Mouse (Mus musculus) embryonic facial prominence, embryonic 11.5 days (tissue): ENCODE results near the gene Dock8. TPM values are rescaled to one million over a fixed set of nuclear protein-coding genes. Genes with fewer than 3 reads are reported as not detected.

Experiments used
- ATAC-seq: fragments of 200-750 bp; cut with Nextera tagmentation; replicated peaks from 2 replicates; pipeline ENCODE4 v1.8.0; 2017; ENCODE audit warnings: low read depth; ENCODE audit not compliant: insufficient number of reproducible peaks, low FRiP score, low TSS enrichment
- DNase-seq: peaks from one replicate; pipeline ENCODE4 v3.0.0-alpha.2; 2015; ENCODE audit warnings: low spot score
- H3K27ac ChIP-seq: fragments of 300-500 bp; sonication (generic); replicated peaks from 2 replicates; pipeline ENCODE4 v1.5.1; 2014; ENCODE audit warnings: mild to moderate bottlenecking, low read depth, low read length, control low read depth
- H3K27me3 ChIP-seq: fragments of 300-500 bp; sonication (generic); 2 replicates; pipeline ENCODE4 v1.6.1; 2014; ENCODE audit warnings: mild to moderate bottlenecking, low read length, moderate library complexity, mixed read lengths; ENCODE audit not compliant: control insufficient read depth, insufficient read depth
- H3K36me3 ChIP-seq: fragments of 300-500 bp; sonication (generic); replicated peaks from 2 replicates; pipeline ENCODE4 v1.6.1; 2014; ENCODE audit warnings: low read depth, mild to moderate bottlenecking, low read length, moderate library complexity, mixed read lengths; ENCODE audit not compliant: control insufficient read depth, insufficient read depth
- H3K4me1 ChIP-seq: fragments of 300-500 bp; sonication (generic); 2 replicates; pipeline ENCODE4 v1.6.1; 2014; ENCODE audit warnings: low read length, mixed read lengths; ENCODE audit not compliant: control insufficient read depth, insufficient read depth
- H3K4me2 ChIP-seq: fragments of 300-500 bp; sonication (generic); 2 replicates; pipeline ENCODE4 v1.6.1; 2014; ENCODE audit warnings: low read depth, mild to moderate bottlenecking, control low read depth, low read length, moderate library complexity
- H3K4me3 ChIP-seq: fragments of 300-500 bp; sonication (generic); 2 replicates; pipeline ENCODE4 v1.5.1; 2014; ENCODE audit warnings: low read depth, low read length, control low read depth
- H3K9ac ChIP-seq: fragments of 300-500 bp; sonication (generic); replicated peaks from 2 replicates; pipeline ENCODE4 v1.6.1; 2014; ENCODE audit warnings: mild to moderate bottlenecking, control low read depth, low read length
- H3K9me3 ChIP-seq: fragments of 300-500 bp; sonication (generic); replicated peaks from 2 replicates; pipeline ENCODE4 v1.6.1; 2016; ENCODE audit warnings: mild to moderate bottlenecking, low read length, inconsistent platforms, mixed read lengths; ENCODE audit not compliant: control insufficient read depth
- WGBS: fragments of 180-500 bp; shearing (Covaris S2); extraction: QIAGEN DNeasy Blood & Tissue Kit; methylation state at CpG from one replicate; pipeline ENCODE4 v1.1.7; 2014; 5-methylcytosine and 5-hydroxymethylcytosine counted together
- polyA plus RNA-seq: library from polyadenylated mRNA; unstranded; fragments of >200 nt; fragmentation: Nextera tagmentation; extraction: Ambion mirVana; gene quantifications from 2 replicates; pipeline ENCODE4 v1.2.1, GENCODE M21; 2014

Dock8 gene
- polyA plus RNA-seq, 1 experiment from 2014 or later: 2.1 TPM

GRCm38 (mm10) chr19:25037249-25037648, 37.9 kb downstream of the Dock8 start:
- Histone ChIP-seq H3K4me3 (no peak overlapping the region), H3K4me2 (no peak overlapping the region), H3K27me3 (no peaks in the 10 kb centered on the region), H3K4me1 (no peaks in the 10 kb centered on the region; the same call in 1 of the 2 replicates), H3K9ac (no peak overlapping the region), H3K36me3 (no peaks in the 10 kb centered on the region), H3K9me3 (no peaks in the 10 kb centered on the region), H3K27ac (no peak overlapping the region)
- DNase-seq: peak; percentile 11
- ATAC-seq: no peak
- WGBS: 84% methylated on average over 4 of the region's 4 CpGs

DNA sequence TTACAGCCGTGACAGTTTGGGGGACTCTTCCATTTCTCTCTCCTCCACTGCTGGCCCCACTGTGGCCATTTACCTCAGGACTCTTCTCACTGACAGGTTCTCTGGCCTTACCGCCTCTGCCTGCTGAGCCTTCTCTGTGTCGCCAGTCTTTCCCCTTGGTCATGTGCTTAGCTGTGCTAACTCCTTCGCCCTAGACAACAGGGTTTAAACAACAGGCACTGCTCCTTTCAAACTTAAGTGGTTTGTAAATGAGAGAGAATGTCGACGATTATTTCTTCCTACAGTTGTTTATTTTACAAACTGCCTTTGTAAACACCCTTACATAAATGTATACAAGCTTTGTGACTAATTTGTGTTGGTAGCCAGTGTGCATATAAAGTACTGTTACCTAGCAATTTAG, 39.0 kb downstream of the Dock8 start:
- Histone ChIP-seq H3K4me3 (no peak overlapping the region), H3K27me3 (no peaks in the 10 kb centered on the region)
- 49% methylated on average over 6 of the region's 6 CpGs for WGBS

GRCm38 (mm10) chr19:25041209-25041608, 41.9 kb downstream of the Dock8 start:
- H3K36me3 ChIP-seq: no peaks in the 10 kb centered on the region
- ATAC-seq: no peak
- no peak overlapping the region for H3K27ac ChIP-seq
- DNase-seq: no peak
- no peaks in the 10 kb centered on the region; the same call in 1 of the 2 replicates for H3K4me1 ChIP-seq
- H3K4me3 ChIP-seq: no peak overlapping the region
- H3K9ac ChIP-seq: no peak overlapping the region
- whole genome bisulfite sequencing: 51% methylated on average over 6 of the region's 6 CpGs
- no peaks in the 10 kb centered on the region for H3K27me3 ChIP-seq
- no peaks in the 10 kb centered on the region for H3K9me3 ChIP-seq
- no peak overlapping the region for H3K4me2 ChIP-seq

More for the DNA sequence above, 39.0 kb downstream of the Dock8 start:
- Histone ChIP-seq H3K36me3 (no peaks in the 10 kb centered on the region), H3K9me3 (no peaks in the 10 kb centered on the region), H3K27ac (no peak overlapping the region), H3K9ac (no peak overlapping the region), H3K4me2 (no peak overlapping the region), H3K4me1 (no peaks in the 10 kb centered on the region; the same call in 1 of the 2 replicates)
- ATAC-seq (no peak), DNase-seq (no peak)

DNA sequence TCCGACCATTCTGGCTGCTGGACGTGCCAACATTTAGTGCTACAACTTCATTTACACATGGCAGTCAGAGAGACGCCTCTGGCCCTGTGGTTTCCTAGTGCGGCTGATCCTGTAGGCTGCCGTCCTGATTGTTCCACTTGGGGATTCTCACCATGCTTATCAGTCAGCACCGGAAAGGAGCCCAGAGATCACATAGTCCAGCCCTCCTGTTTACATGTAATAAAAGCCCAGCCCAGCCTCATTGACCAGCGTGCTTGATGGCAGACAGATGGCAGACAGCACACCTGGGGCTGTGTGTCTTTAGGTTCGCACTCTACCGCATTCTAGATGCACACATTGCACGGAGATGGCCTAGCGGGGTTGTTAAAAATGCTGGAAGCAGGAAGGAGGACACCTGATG, 43.6 kb downstream of the Dock8 start:
- DNase-seq: no peak
- H3K4me2 ChIP-seq: no peak overlapping the region
- no peaks in the 10 kb centered on the region for H3K36me3 ChIP-seq
- no peaks in the 10 kb centered on the region for H3K27me3 ChIP-seq
- no peak for ATAC-seq
- no peaks in the 10 kb centered on the region; the same call in 1 of the 2 replicates for H3K4me1 ChIP-seq
- WGBS: 86% methylated on average over 11 of the region's 11 CpGs
- H3K9me3 ChIP-seq: no peaks in the 10 kb centered on the region
- H3K4me3 ChIP-seq: no peak overlapping the region
- H3K27ac ChIP-seq: no peak overlapping the region
- no peak overlapping the region for H3K9ac ChIP-seq

DNA sequence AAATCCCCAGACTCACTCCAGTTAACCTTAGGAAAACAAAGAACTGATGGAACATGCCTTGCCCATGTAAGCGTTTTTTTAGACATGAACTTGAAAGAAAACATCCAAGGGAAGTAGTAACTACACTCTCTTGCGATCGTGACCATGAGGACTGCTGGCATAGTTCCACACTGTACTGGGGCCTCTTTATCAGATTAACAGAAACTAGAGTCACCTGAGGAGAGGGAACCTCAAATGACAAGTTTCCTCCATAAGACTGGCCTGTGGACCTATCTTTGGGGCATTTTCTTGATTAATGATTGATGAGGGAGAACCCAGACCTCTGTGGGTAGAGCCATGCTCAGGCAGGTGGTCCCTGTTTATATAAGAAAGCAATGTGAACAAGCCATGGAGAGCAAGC, 44.7 kb downstream of the Dock8 start:
- 87% methylated on average over 3 of the region's 3 CpGs for WGBS
- H3K4me3 ChIP-seq: no peak overlapping the region
- no peaks in the 10 kb centered on the region for H3K4me1 ChIP-seq
- ATAC-seq (no peak), DNase-seq (no peak)
- no peak overlapping the region for H3K9ac ChIP-seq
- H3K4me2 ChIP-seq: no peak overlapping the region
- no peaks in the 10 kb centered on the region for H3K9me3 ChIP-seq
- no peaks in the 10 kb centered on the region for H3K27me3 ChIP-seq
- H3K27ac ChIP-seq: no peak overlapping the region
- H3K36me3 ChIP-seq: no peaks in the 10 kb centered on the region

DNA sequence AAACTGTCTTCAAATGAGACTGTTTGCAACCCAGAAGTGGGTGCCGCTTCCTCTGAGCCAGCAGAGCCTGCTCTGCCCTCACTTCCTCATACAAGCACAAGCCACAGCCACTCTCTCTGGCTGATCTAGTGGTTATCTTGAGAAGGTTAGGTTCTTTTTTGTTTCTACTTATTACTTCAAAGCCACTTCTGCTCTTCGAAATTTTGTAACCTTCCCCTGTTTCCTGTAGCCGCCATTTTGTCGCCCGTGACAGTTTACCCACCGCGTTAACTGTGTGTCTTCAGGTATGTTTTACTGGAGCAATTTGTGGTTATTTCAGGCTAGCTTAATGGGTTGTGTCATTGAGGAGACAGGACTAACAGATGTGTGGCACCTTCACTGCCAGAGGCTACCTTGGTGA, 53.0 kb downstream of the Dock8 start:
- 86% methylated on average over 7 of the region's 7 CpGs for WGBS
- DNase-seq (no peak), ATAC-seq (no peak)
- Histone ChIP-seq H3K27ac (no peak overlapping the region), H3K4me3 (no peak overlapping the region), H3K9ac (no peak overlapping the region), H3K9me3 (no peaks in the 10 kb centered on the region), H3K4me1 (no peaks in the 10 kb centered on the region), H3K27me3 (no peaks in the 10 kb centered on the region), H3K36me3 (no peaks in the 10 kb centered on the region), H3K4me2 (no peak overlapping the region)

DNA sequence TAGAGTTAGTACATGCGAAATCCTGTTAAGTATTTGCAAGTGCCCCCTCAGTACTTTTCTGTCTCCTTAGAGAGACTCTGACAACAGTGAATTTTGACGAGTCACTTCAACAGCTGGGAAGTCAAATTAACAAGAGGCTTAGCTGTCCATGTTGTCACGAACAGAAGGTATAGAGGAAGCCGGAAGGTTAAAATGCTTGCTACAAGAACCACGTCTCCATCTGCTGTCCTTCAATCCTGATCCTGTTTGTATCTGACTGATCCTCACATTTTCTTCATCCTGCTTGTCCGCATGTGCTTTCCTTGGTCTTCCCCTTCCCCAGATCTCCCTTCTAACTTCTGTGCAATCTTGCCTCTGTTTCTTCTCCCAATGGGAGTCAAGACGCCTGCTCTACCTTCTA, 53.8 kb downstream of the Dock8 start:
- no peak for ATAC-seq
- Histone ChIP-seq H3K27me3 (no peaks in the 10 kb centered on the region), H3K4me3 (no peak overlapping the region), H3K36me3 (no peaks in the 10 kb centered on the region), H3K27ac (no peak overlapping the region), H3K4me1 (no peaks in the 10 kb centered on the region), H3K9ac (no peak overlapping the region), H3K4me2 (no peak overlapping the region), H3K9me3 (no peaks in the 10 kb centered on the region)
- no peak for DNase-seq
- WGBS: 79% methylated on average over 7 of the region's 7 CpGs

- Histone ChIP-seq H3K9me3 (no peaks in the 10 kb centered on the region), H3K27ac (no peak overlapping the region), H3K36me3 (no peaks in the 10 kb centered on the region), H3K4me3 (no peak overlapping the region), H3K27me3 (no peaks in the 10 kb centered on the region), H3K9ac (no peak overlapping the region), H3K4me2 (no peak overlapping the region), H3K4me1 (no peaks in the 10 kb centered on the region)
- WGBS: 86% methylated on average over 7 of the region's 7 CpGs
- no peak for DNase-seq
- no peak for ATAC-seq
Observed at GRCm38 (mm10) chr19:25055025-25055424, 55.7 kb downstream of the Dock8 start.
